Mouse (Mus musculus): ENCODE data around the gene Palm2.

GRCm38 (mm10) chr4:57625756-57626155 lies 191.7 kb downstream of the Palm2 start:
- TF ChIP-seq CTCF (conservative IDR thresholded peaks at IDR 0.05; ENCODE audit: insufficient read depth, insufficient read length, low read depth, low read length) (no peak), POLR2A (IDR thresholded peaks at IDR 0.05; ENCODE audit: low read depth, low read length) (no peak)
